Mouse (Mus musculus) lung, adult 2 months (tissue): Measurements from ENCODE around the gene C1qtnf2.

ENCODE experiments used
- CTCF ChIP-seq: fragments of 200-500 bp; IDR thresholded peaks from 2 replicates; pipeline ENCODE4 v1.5.1; 2011; ENCODE audit warnings: mild to moderate bottlenecking, low read length, control low read depth; ENCODE audit not compliant: insufficient read depth
- POLR2A ChIP-seq: fragments of 200-500 bp; IDR thresholded peaks from 2 replicates; pipeline ENCODE4 v1.6.1; 2011; ENCODE audit warnings: low read depth, mild to moderate bottlenecking, control low read depth, low read length, borderline replicate concordance; ENCODE audit errors: extremely low read depth

DNA sequence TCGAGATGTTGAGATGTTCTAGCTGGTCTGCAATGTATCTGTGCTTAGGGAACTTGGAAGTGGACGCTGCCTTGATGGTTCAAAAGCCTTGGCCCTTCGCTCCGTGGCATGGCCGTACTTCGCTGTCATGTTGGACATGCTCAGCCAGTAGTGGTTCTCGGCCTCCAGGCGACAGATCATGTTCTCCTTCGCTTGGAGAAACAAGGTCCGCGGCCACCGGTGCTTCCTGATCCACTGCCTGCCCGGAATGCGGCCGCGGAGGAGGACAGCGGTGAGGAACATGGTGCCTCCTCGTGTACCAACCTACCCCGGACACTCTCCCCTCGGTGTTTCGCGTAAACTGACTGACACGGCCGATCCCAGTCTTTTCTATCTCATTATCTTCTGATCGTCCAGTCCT is 10.9 kb upstream of the C1qtnf2 start:
- TF ChIP-seq CTCF (no peak), POLR2A (no peak)
